Mouse (Mus musculus) C2C12 (cell line): Measurements from ENCODE around the gene Tmem53.

Experiments used
- CTCF ChIP-seq: IDR thresholded peaks from one replicate; pipeline ENCODE4 v1.5.1; 2011; ENCODE audit not compliant: control insufficient read depth, insufficient read depth, insufficient read length
- FOSL1 ChIP-seq: IDR thresholded peaks from one replicate; pipeline ENCODE4 v1.8.0; 2011; ENCODE audit warnings: mild to moderate bottlenecking, low read length; ENCODE audit not compliant: poor library complexity, insufficient read depth, severe bottlenecking
- MAX ChIP-seq: IDR thresholded peaks from one replicate; pipeline ENCODE4 v1.6.1; 2011; ENCODE audit warnings: mild to moderate bottlenecking, control low read depth
- USF1 ChIP-seq: IDR thresholded peaks from one replicate; pipeline ENCODE4 v1.6.1; 2011; ENCODE audit warnings: low read depth, mild to moderate bottlenecking, control low read depth, moderate library complexity

- TF ChIP-seq CTCF (no peak), MAX (no peak), USF1 (no peak), FOSL1 (no peak)
Observed at GRCm38 (mm10) chr4:117277021-117277420, 25.3 kb downstream of the Tmem53 start.
